19 mouse cellular contexts compared by ENCODE assay signal in genomic region chr11:102386121-102386520, GRCm38 (mm10). TPM values are rescaled to one million over a fixed set of nuclear protein-coding genes. Genes with fewer than 3 reads are reported as not detected.
"Had no signal": no experiment of that assay in that cellular context is flagged by ENCODE, and none has a peak within 500 bp of the region (broad histone marks: within the 10 kb centered on the region; RNA-seq: fewer than 3 reads in every experiment).

No protein-coding gene starts in this region.

- H3K4me3 ChIP-seq: lung, embryonic 15.5 days; megakaryocyte, embryonic 14.5 days; midbrain, embryonic 13.5 days; midbrain, embryonic 15.5 days; neural tube, embryonic 12.5 days; stomach, embryonic 15.5 days had no signal

- H3K4me2 ChIP-seq: lung, embryonic 15.5 days; midbrain, embryonic 11.5 days; midbrain, embryonic 13.5 days; midbrain, embryonic 15.5 days; neural tube, embryonic 12.5 days; stomach, embryonic 15.5 days had no signal

- H3K4me1 ChIP-seq: lung, embryonic 15.5 days; midbrain, embryonic 13.5 days; midbrain, embryonic 15.5 days; neural tube, embryonic 12.5 days; stomach, embryonic 15.5 days had no signal

- H3K9ac ChIP-seq: lung, embryonic 15.5 days; midbrain, embryonic 13.5 days; midbrain, embryonic 15.5 days; neural tube, embryonic 12.5 days; stomach, embryonic 15.5 days had no signal

- ATAC-seq: lung, postnatal 0 days; midbrain, embryonic 13.5 days; midbrain, embryonic 15.5 days had no signal

- H3K27me3 ChIP-seq: lung, embryonic 15.5 days; midbrain, embryonic 15.5 days; neural tube, embryonic 12.5 days; stomach, embryonic 15.5 days had no signal

- DNase-seq: lung, adult 2 months; lung, postnatal 14 days; lung, postnatal 36 days; right cerebral cortex, postnatal 14 days; thymus, adult 2 months; thymus, postnatal 25 days; thymus, postnatal 4 days had no signal

- H3K36me3 ChIP-seq: lung, embryonic 15.5 days; midbrain, embryonic 13.5 days; midbrain, embryonic 15.5 days; neural tube, embryonic 12.5 days; stomach, embryonic 15.5 days had no signal

- H3K27ac ChIP-seq: lung, embryonic 15.5 days; macrophage; midbrain, embryonic 13.5 days; midbrain, embryonic 15.5 days; neural tube, embryonic 12.5 days; stomach, embryonic 15.5 days; stomach, postnatal 0 days had no signal

- H3K9me3 ChIP-seq: lung, embryonic 15.5 days; megakaryocyte, embryonic 14.5 days; midbrain, embryonic 13.5 days; midbrain, embryonic 15.5 days; neural tube, embryonic 12.5 days; stomach, embryonic 15.5 days had no signal

RNA-seq across cellular contexts. Expression of gene Slc4a1, which starts 20.1 kb away (rescaled TPM):
- polyA plus RNA-seq: macrophage; testis, adult 2 months; urinary bladder, adult 2 months had no signal
